Mouse (Mus musculus) brain, embryonic 18.5 days (tissue): ENCODE measurements around the gene Pcp4.

ENCODE experiments used
- DNase-seq: peaks from one replicate; pipeline ENCODE4 v3.0.0-alpha.2; 2012; ENCODE audit warnings: low read depth, low spot score

Gene Pcp4

DNA sequence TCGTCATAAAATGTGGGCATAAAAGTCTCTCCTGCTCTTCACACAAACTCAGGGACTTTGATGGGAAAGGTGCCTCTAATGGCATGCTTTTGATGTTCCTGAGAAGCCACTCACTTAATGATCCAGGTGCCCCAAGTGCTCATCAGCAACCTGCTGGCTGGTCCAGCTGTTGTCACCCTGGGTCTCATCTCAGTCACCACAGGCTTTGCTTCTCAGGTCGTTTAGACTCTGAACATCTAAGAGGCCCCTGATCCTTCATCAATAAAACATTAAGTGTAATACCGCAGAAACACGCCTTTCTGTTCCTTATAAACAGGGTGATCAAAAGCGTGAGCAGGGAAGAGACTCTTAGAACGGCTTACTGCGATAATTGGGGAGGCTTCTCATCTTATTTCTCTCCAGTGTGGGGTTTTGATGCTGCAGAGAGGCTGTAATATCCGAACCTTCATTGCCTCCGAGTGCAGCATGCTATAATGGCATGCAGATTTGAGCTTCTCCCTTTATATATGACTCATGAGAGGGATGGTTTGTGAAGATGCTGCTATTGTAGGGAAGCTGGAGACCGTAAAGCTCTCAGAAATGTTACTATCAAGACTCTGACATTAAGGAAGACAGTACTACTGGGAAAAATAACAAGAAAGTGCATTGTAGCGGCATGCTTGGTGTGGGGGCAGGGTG, 19.7 kb downstream of the Pcp4 start:
- DNase-seq, result no peak

- DNase-seq, result no peak
Measured at GRCm38 (mm10) chr16:96488038-96488437, 20.6 kb downstream of the Pcp4 start.

- DNase-seq, result no peak
Measured at GRCm38 (mm10) chr16:96491530-96491929, 24.1 kb downstream of the Pcp4 start.

DNA sequence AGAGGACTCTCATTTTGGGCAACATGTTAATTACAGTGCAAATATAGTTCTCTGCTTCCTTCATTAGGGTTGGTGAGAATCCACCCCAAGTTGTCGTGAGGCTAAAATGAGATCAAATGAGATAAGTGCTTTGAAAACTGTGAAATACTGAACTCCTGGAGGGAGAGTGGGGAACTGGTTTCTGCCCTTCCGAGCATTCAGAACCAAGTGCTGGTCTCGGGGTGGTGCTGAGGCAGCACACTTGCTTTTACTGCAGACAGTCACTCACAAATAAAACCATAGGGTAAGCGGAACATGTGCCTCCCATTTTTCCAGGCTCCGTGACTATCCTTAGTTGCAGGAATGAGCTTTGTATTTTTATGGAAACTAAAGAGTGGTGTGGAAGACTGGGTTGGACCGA, 26.7 kb downstream of the Pcp4 start:
- no peak for DNase-seq

GRCm38 (mm10) chr16:96498951-96499350, 31.5 kb downstream of the Pcp4 start:
- DNase-seq, result no peak

DNA sequence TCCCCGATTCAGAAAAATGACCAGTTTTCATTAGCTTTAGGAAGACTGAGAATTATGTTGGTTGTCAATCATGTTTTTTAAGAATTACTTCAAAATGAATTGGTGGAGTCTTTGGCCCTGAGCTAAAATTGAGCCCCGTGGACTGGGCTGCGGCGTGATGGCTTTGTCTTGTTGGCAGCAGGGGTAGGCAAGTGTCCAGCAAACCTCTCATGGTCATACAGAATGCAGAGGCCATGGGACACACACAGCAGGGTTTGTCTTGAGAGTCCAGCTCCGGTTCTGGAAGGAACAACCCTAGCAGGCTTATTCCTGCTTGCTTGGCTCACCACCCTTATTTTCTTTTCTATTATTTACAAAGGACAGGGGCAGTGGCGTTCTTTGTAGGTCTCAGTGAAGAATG, 33.8 kb downstream of the Pcp4 start:
- no peak for DNase-seq

DNA sequence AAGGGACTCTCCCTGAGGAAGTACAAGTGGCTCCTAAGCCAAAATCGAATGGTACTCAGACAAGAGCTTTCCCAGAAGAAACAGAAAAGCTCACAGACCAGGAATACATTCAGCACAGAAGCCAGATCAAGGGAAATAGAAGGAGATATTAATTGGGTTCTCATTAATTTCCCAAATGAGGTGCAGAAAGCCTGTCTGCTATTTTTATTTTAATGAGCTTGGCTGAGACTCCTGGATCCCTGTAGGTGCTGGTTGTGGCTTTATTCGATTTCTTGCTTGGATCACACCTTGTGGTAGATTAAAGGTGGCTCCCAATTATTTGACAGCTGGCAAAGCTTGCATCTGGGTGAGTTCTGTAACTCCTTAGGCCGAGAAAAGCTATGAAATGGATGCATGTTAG, 35.2 kb downstream of the Pcp4 start:
- DNase-seq, result no peak

DNA sequence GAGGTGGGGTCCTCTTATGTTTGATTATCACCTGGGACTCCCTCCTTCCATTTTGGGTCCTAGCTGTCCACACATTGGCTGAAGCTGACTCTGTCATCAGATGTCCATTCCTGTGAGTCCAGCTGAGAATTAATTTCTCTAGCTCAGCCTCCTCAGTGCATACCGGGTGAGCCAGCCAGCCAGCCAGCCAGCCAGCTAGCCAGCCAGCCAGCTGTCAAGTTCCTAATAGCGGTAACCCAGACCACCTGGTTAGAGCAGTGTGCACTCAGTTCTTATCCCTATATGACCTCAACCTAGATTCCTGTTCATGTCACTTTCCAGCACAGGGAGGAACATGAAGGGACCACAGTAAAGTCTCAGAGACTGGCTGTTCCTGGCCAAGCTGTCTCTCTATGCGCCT, 47.1 kb downstream of the Pcp4 start:
- DNase-seq, result no peak

GRCm38 (mm10) chr16:96527476-96527875, 60.1 kb downstream of the Pcp4 start:
- DNase-seq, result no peak

DNA sequence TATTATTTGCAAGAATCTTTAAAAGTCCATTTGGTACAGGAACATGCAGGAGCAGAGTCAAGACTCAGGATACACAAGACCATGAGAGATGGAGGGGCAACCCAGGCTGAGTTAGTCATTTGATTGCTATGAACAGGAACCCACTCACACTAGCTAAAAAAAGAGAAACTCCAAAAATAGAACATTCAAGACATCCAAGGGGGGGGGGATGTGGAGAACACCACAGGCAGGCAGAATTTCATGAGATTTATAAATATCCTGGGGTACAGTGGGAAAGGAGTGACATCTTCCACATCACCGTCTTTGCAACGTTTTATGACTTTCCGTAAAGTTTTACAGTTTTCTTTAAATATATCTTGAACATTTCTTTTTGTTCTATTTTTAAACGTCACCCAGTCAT, 61.1 kb downstream of the Pcp4 start:
- no peak for DNase-seq

- no peak for DNase-seq
Measured at GRCm38 (mm10) chr16:96529896-96530568, 62.6 kb downstream of the Pcp4 start.

DNA sequence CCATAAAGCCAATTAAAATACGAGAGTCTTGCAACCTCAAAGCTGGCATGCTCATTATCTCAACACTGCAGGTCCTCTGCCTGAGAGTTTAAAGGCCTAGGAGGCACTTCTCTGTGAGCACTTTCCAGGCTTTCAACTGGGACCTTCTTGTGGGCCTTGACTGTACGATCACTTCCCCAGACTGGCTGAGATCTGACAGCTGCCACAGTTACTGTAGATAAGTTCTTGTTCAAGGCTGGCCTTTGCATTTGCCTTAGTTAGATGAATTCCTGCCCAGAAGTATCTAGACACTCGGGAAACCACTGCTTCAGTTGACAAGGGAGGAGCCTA, 63.1 kb downstream of the Pcp4 start:
- DNase-seq, result no peak

DNA sequence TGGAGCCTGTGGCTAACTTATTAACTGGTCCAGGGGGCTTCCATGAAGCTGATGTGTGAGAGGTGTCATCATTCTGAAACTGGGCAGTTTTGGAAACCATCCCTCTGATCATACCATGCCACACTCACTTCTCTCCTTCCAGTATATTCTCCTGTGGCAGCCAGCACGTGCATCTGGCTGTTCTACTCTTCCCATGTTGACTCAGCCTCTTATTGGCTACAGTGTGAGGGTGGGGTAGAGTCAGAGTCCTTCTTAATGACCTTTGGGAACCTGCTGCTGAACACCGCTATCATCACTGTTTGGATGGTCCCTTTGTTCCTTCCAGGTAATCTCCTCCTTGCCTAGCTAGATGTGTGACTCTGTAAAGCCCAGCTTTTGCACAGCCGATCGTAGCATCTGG, 63.6 kb downstream of the Pcp4 start:
- no peak for DNase-seq

- DNase-seq, result no peak
Measured at GRCm38 (mm10) chr16:96533710-96534109, 66.3 kb downstream of the Pcp4 start.

GRCm38 (mm10) chr16:96535271-96535670, 67.9 kb downstream of the Pcp4 start:
- DNase-seq, result no peak

DNA sequence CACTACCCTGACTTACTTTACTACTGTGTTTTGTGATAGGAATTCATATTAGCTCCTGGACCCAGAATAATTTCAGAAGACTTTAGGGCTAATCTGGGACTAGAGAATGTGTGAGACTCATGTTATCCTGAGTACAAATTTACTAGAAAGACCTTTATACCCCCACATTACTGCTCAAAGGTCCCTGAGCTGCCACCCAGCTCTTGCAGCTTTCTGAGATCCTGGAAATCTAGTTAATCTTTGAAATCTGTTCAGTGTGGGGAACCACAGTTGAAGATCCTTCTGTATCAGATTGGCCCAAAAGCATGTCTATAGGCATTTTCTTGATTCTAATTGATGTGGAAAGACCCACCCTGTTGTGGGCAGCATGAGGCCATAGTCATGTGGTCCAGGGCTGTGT, 69.0 kb downstream of the Pcp4 start:
- DNase-seq, result no peak

GRCm38 (mm10) chr16:96539091-96539490, 71.7 kb downstream of the Pcp4 start:
- DNase-seq, result no peak

DNA sequence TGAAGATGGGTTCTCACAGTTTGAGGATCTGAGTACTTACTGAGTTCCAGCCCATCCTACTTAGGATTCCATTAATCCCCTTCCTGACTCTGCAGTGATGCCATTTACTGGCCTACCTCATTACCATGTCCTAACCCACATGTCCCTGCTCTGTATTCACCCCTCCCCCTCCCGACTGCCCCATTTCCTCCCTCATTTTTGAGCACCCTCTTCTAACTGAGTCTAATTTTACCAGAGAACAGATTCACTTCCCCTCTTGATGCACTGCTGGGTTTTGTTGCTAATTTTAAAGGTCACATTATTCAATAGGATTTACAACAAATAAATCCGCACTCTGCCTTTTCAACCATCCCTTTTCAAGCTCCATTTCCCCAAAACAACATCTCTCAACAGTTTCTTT, 73.7 kb downstream of the Pcp4 start:
- DNase-seq, result no peak

- no peak for DNase-seq
Measured at GRCm38 (mm10) chr16:96552680-96553079, 85.3 kb downstream of the Pcp4 start.

- no peak for DNase-seq
Measured at GRCm38 (mm10) chr16:96555412-96555811, 88.0 kb downstream of the Pcp4 start.

DNA sequence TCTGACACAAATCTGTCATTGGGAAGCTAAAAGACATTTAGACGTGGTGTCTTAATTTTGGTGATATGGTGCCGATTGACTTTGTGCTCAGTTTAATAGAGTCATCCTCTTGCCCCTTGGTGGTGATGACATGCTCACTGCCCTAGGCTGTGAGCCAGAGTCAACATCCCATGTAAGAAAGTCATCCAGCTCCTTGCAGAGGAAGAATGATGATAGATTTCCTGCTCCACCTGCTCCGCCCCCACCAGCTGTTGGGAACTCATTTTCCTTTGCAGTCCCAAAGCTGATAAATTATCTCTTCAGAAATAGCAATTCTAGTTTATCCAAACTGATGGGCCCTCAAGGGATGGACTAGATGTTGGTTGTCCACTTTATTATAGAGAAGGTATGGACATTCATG, 89.2 kb downstream of the Pcp4 start:
- DNase-seq, result no peak

- DNase-seq, result no peak
Measured at GRCm38 (mm10) chr16:96558341-96558740, 90.9 kb downstream of the Pcp4 start.

- no peak for DNase-seq
Measured at GRCm38 (mm10) chr16:96559796-96560195, 92.4 kb downstream of the Pcp4 start.
